Mouse (Mus musculus) left cerebral cortex, adult 2 months (tissue): ENCODE data around the gene Tgfb1. TPM values are rescaled to one million over a fixed set of nuclear protein-coding genes. Genes with fewer than 3 reads are reported as not detected.

Experiments
- DNase-seq, 2 experiments: peaks; one replicate each; pipeline ENCODE4 v3.0.0; 2021 to 2022; ENCODE audit warnings: low spot score in 2 of 2, mixed read lengths in 1 of 2; ENCODE audit errors: extremely low spot score in 1 of 2
- H3K27ac ChIP-seq: fragments of 200-600 bp; 2 replicates; pipeline ENCODE4 v1.8.1; 2022
- H3K4me3 ChIP-seq: fragments of 200-600 bp; 2 replicates; pipeline ENCODE4 v1.8.1; 2022
- CTCF ChIP-seq: fragments of 200-600 bp; IDR thresholded peaks from 2 replicates; pipeline ENCODE4 v1.8.1; 2022; ENCODE audit warnings: antibody characterized with exemption, mild to moderate bottlenecking, moderate library complexity
- intact Hi-C: fragments of 180-260 bp; cut with DNase I; formaldehyde crosslinking; loops from one replicate; pipeline ENCODE4 v1.15.1; 2025
- total RNA-seq, 2 experiments: library from RNA; stranded (reverse); gene quantifications; 2 replicates each; pipeline ENCODE4 v1.2.3; 2021

Gene Tgfb1
- total RNA-seq, 2 experiments from 2014 or later = 7.3 to 10.7 TPM

- DNase-seq = no peak
- intact Hi-C loops = loop anchor here (2.0 kb wide), 1 partner anchor 34 kb away; no protein-coding TSS in a partner anchor
- no peak overlapping the region for H3K27ac ChIP-seq
- H3K4me3 ChIP-seq = no peak overlapping the region
- TF ChIP-seq CTCF = no peak
Measured at GRCm38 (mm10) chr7:25677013-25677412, 9.8 kb upstream of the Tgfb1 start.

- Histone ChIP-seq H3K4me3 (peak overlapping the region; percentile 62), H3K27ac (peak overlapping the region; percentile 99; the same call in 1 of the 2 replicates)
- peak; percentile 14 for TF ChIP-seq CTCF
- DNase-seq = no peak
- intact Hi-C loops = no loop called here
Measured at GRCm38 (mm10) chr7:25679971-25680370, 6.8 kb upstream of the Tgfb1 start.

GRCm38 (mm10) chr7:25680514-25681258, 6.1 kb upstream of the Tgfb1 start, which contains the start of gene B9d2:
TSS of gene B9d2 (plus strand) at chr7:25680780.
- TF ChIP-seq CTCF = no peak; the same call in none of the 2 replicates
- intact Hi-C loops = no loop called here
- Histone ChIP-seq H3K27ac (peak within 1 kb of the TSS; percentile 99), H3K4me3 (peak within 1 kb of the TSS; percentile 62)
- DNase-seq = peak; percentile 93 to 94

- intact Hi-C loops = no loop called here
- H3K4me3 ChIP-seq = peak overlapping the region; percentile 62
Measured at GRCm38 (mm10) chr7:25681341-25682231, 5.2 kb upstream of the Tgfb1 start.

GRCm38 (mm10) chr7:25683474-25684180, 3.2 kb upstream of the Tgfb1 start:
- intact Hi-C loops = no loop called here

More at GRCm38 (mm10) chr7:25681341-25682231, 5.2 kb upstream of the Tgfb1 start:
- no peak for TF ChIP-seq CTCF
- no peak for DNase-seq
- peak overlapping the region; percentile 99; the same call in 1 of the 2 replicates for H3K27ac ChIP-seq

GRCm38 (mm10) chr7:25684659-25685058, 2.1 kb upstream of the Tgfb1 start:
- intact Hi-C loops = no loop called here
- DNase-seq = no peak
- no peak overlapping the region for H3K4me3 ChIP-seq
- H3K27ac ChIP-seq = no peak overlapping the region
- TF ChIP-seq CTCF = no peak

More at GRCm38 (mm10) chr7:25683474-25684180, 3.2 kb upstream of the Tgfb1 start:
- H3K27ac ChIP-seq = no peak overlapping the region
- DNase-seq = no peak
- H3K4me3 ChIP-seq = no peak overlapping the region
- no peak for TF ChIP-seq CTCF

GRCm38 (mm10) chr7:25685926-25686470, 804 bp upstream of the Tgfb1 start:
- Histone ChIP-seq H3K4me3 (no peak overlapping the region), H3K27ac (no peak overlapping the region)
- DNase-seq = no peak
- intact Hi-C loops = no loop called here
- no peak for TF ChIP-seq CTCF

- peak; percentile 26 for TF ChIP-seq CTCF
- peak overlapping the region; percentile 49 for H3K4me3 ChIP-seq
- intact Hi-C loops = loop anchor here (1.0 kb wide), 1 partner anchor 31 kb away; the partner anchor contains the start of gene Ccdc97
- no peak for DNase-seq
- H3K27ac ChIP-seq = no peak overlapping the region
Measured at GRCm38 (mm10) chr7:25687811-25688401, 1.1 kb downstream of the Tgfb1 start.

GRCm38 (mm10) chr7:25688810-25689586, 2.2 kb downstream of the Tgfb1 start:
- TF ChIP-seq CTCF = no peak
- peak overlapping the region; percentile 29 for H3K27ac ChIP-seq
- peak overlapping the region; percentile 49 for H3K4me3 ChIP-seq
- intact Hi-C loops = no loop called here
- DNase-seq = peak in 1 of 2 experiments; percentile 32

GRCm38 (mm10) chr7:25689603-25690021, 2.8 kb downstream of the Tgfb1 start:
- intact Hi-C loops = no loop called here
- TF ChIP-seq CTCF = no peak
- H3K4me3 ChIP-seq = peak overlapping the region; percentile 49
- DNase-seq = no peak
- H3K27ac ChIP-seq = no peak overlapping the region
